ENCODE assay signal across 21 mouse cellular contexts in genomic region chr7:128641571-128641970, GRCm38 (mm10). TPM values are rescaled to one million over a fixed set of nuclear protein-coding genes. Genes with fewer than 3 reads are reported as not detected.
DNase-seq lines count a peak whose midpoint lies in the region; ATAC-seq and TF ChIP-seq lines count a peak whose summit lies in the region.
"Had no signal": no experiment of that assay in that cellular context is flagged by ENCODE, and none has a peak within 500 bp of the region (broad histone marks: within the 10 kb centered on the region; RNA-seq: fewer than 3 reads in every experiment).

No protein-coding gene starts in this region.

- WGBS in stomach, postnatal 0 days: 89% methylated on average over 7 of the region's 7 CpGs

- H3K4me3 ChIP-seq in cortical plate, adult 2 months (ENCODE audit: insufficient read depth, low read length): no peak overlapping the region
- no peak overlapping the region for H3K4me3 ChIP-seq in stomach, postnatal 0 days (ENCODE audit: low read depth, low read length)
- H3K4me3 ChIP-seq: embryonic facial prominence, embryonic 12.5 days; forebrain, embryonic 12.5 days; heart, adult 2 months; heart, embryonic 12.5 days; hindbrain, embryonic 10.5 days had no signal

- H3K27me3 ChIP-seq in stomach, postnatal 0 days (ENCODE audit: control insufficient read depth, insufficient read depth, low read length): no peaks in the 10 kb centered on the region
- H3K27me3 ChIP-seq: embryonic facial prominence, embryonic 12.5 days; forebrain, embryonic 12.5 days; heart, embryonic 12.5 days; Patski had no signal

- DNase-seq in frontal cortex, postnatal 25 days (ENCODE audit: low spot score in 2 of 2): no peak
- peak; percentile 22 to 71 for DNase-seq in layer of hippocampus, adult 18-20 months (ENCODE audit: low spot score in 2 of 2)
- DNase-seq in layer of hippocampus, postnatal 25 days (ENCODE audit: extremely low spot score in 1 of 2, low spot score in 1 of 2): no peak
- DNase-seq in layer of hippocampus, postnatal 14 days (ENCODE audit: low spot score in 2 of 2): peak; percentile 14 to 36
- DNase-seq in stomach, postnatal 0 days (ENCODE audit: low spot score): no peak
- no peak for DNase-seq in urinary bladder, postnatal 10 days (ENCODE audit: low spot score)
- DNase-seq: adrenal gland, adult 2 months; adrenal gland, postnatal 25 days; cerebellum, adult 2 months; cerebellum, postnatal 14 days; gastrocnemius, postnatal 10 days; heart, adult 2 months had no signal

- 0 out of 2 replicates have a peak overlapping the region, but pooled peaks have one; percentile 69 for H3K27ac ChIP-seq in cortical plate, adult 2 months (ENCODE audit: insufficient read depth, low read length)
- H3K27ac ChIP-seq in stomach, postnatal 0 days (replicated peaks): no peak overlapping the region
- H3K27ac ChIP-seq: embryonic facial prominence, embryonic 12.5 days; forebrain, embryonic 12.5 days; heart, adult 2 months; hindbrain, embryonic 10.5 days; hindbrain, embryonic 14.5 days had no signal

- ATAC-seq in frontal cortex, adult (ENCODE audit: low TSS enrichment): peak; percentile 47; the same call in 1 of the 2 replicates
- ATAC-seq in stomach, postnatal 0 days (ENCODE audit: low FRiP score, low TSS enrichment): no peak
- ATAC-seq: forebrain, embryonic 16.5 days; Patski had no signal

- H3K4me2 ChIP-seq in stomach, postnatal 0 days (replicated peaks; ENCODE audit: low read depth): no peak overlapping the region
- H3K4me2 ChIP-seq: embryonic facial prominence, embryonic 12.5 days; forebrain, embryonic 12.5 days; heart, embryonic 12.5 days; hindbrain, embryonic 14.5 days had no signal

- TF ChIP-seq POLR2A in cortical plate, adult 2 months (IDR thresholded peaks at IDR 0.05; ENCODE audit: extremely low read depth, insufficient read depth, low read length): no peak

- H3K9me3 ChIP-seq in stomach, postnatal 0 days (ENCODE audit: control insufficient read depth, low read length): no peaks in the 10 kb centered on the region
- H3K9me3 ChIP-seq: embryonic facial prominence, embryonic 12.5 days; forebrain, embryonic 12.5 days; hindbrain, embryonic 10.5 days had no signal

- H3K36me3 ChIP-seq in stomach, postnatal 0 days (ENCODE audit: control insufficient read depth, insufficient read depth, low read length): no peaks in the 10 kb centered on the region; the same call in 1 of the 2 replicates
- H3K36me3 ChIP-seq: embryonic facial prominence, embryonic 12.5 days; forebrain, embryonic 12.5 days; hindbrain, embryonic 10.5 days had no signal

- TF ChIP-seq CTCF in cortical plate, adult 2 months (IDR thresholded peaks at IDR 0.05; ENCODE audit: extremely low read depth, insufficient read depth, low read length): no peak
- no peak for TF ChIP-seq CTCF in stomach, postnatal 0 days (IDR thresholded peaks at IDR 0.05; ENCODE audit: low read depth)

- H3K9ac ChIP-seq in stomach, postnatal 0 days (ENCODE audit: low read length): no peak overlapping the region
- H3K9ac ChIP-seq: embryonic facial prominence, embryonic 12.5 days; forebrain, embryonic 12.5 days; heart, embryonic 12.5 days; hindbrain, embryonic 14.5 days had no signal

- TF ChIP-seq EP300 in stomach, postnatal 0 days (optimal IDR thresholded peaks at IDR 0.05): no peak

- H3K4me1 ChIP-seq in cortical plate, adult 2 months (ENCODE audit: control insufficient read depth, insufficient read depth, low read length): peaks cover 2% of the 10 kb centered on the region; the same call in 1 of the 2 replicates
- no peaks in the 10 kb centered on the region for H3K4me1 ChIP-seq in stomach, postnatal 0 days (replicated peaks; ENCODE audit: control insufficient read depth, insufficient read depth)
- H3K4me1 ChIP-seq: embryonic facial prominence, embryonic 12.5 days; heart, embryonic 12.5 days; hindbrain, embryonic 10.5 days had no signal

RNA-seq across cellular contexts. Expression of gene Inpp5f, which starts 30.4 kb away (rescaled TPM):
- total RNA-seq in layer of hippocampus, adult 18-20 months (2021): 100 to 1,000 TPM; 107 to 113 TPM
- total RNA-seq in layer of hippocampus, postnatal 25 days (2021): 100 to 1,000 TPM; 125 to 129 TPM
- polyA plus RNA-seq in cortical plate, adult 2 months (2012; rRNA removed): 54.6 and 57.5 TPM in 2 replicates
- total RNA-seq in layer of hippocampus, postnatal 14 days (2021): 100 to 1,000 TPM; 246 to 261 TPM
- polyA plus RNA-seq in stomach, postnatal 0 days (2015; fragmentation: Nextera tagmentation; extraction: Ambion mirVana): 12.3 and 12.4 TPM in 2 replicates

Comparison
In these comparisons a context has a peak if more than half of its experiments do, and no peak if none do; other contexts are left out.
1. DNase-seq: peak in layer of hippocampus, adult 18-20 months (2 of 2) and layer of hippocampus, postnatal 14 days (2 of 2); none in frontal cortex, postnatal 25 days (0 of 2), layer of hippocampus, postnatal 25 days (0 of 2), stomach, postnatal 0 days (single experiment) and urinary bladder, postnatal 10 days (single experiment).